Mouse (Mus musculus) olfactory bulb, adult 2 months (tissue): Measurements from ENCODE around the gene 4921504E06Rik.

Experiments used
- CTCF ChIP-seq: fragments of 200-500 bp; IDR thresholded peaks from 2 replicates; pipeline ENCODE4 v1.5.1; 2012; ENCODE audit warnings: low read depth, mild to moderate bottlenecking, low read length, moderate library complexity; ENCODE audit not compliant: insufficient read depth
- POLR2A ChIP-seq: fragments of 200-500 bp; IDR thresholded peaks from 2 replicates; pipeline ENCODE4 v1.6.1; 2012; ENCODE audit warnings: mild to moderate bottlenecking, low read depth, low read length, moderate library complexity; ENCODE audit not compliant: insufficient read depth

- TF ChIP-seq POLR2A, result no peak
- TF ChIP-seq CTCF, result no peak
Measured at GRCm38 (mm10) chr2:19458785-19459184, 94.9 kb downstream of the 4921504E06Rik start.
